Mouse (Mus musculus) forebrain, embryonic 12.5 days (tissue): ENCODE results near the gene Smyd3. TPM values are rescaled to one million over a fixed set of nuclear protein-coding genes. Genes with fewer than 3 reads are reported as not detected.

Experiments used
- ATAC-seq: fragments of 200-750 bp; cut with Nextera tagmentation; 2 replicates; pipeline ENCODE4 v1.8.0; 2017; ENCODE audit warnings: moderate TSS enrichment; ENCODE audit not compliant: low FRiP score
- H3K27ac ChIP-seq: fragments of 300-500 bp; sonication (generic); 2 replicates; pipeline ENCODE4 v1.5.1; 2016; ENCODE audit warnings: mild to moderate bottlenecking
- H3K27me3 ChIP-seq: fragments of 300-500 bp; sonication (generic); 2 replicates; pipeline ENCODE4 v1.6.1; 2016; ENCODE audit warnings: mild to moderate bottlenecking
- H3K36me3 ChIP-seq: fragments of 300-500 bp; sonication (generic); replicated peaks from 2 replicates; pipeline ENCODE4 v1.6.1; 2016; ENCODE audit warnings: mild to moderate bottlenecking
- H3K4me1 ChIP-seq: fragments of 300-500 bp; sonication (generic); 2 replicates; pipeline ENCODE4 v1.6.1; 2016
- H3K4me2 ChIP-seq: fragments of 300-500 bp; sonication (generic); 2 replicates; pipeline ENCODE4 v1.6.1; 2016; ENCODE audit warnings: mild to moderate bottlenecking, moderate library complexity
- H3K4me3 ChIP-seq: fragments of 300-500 bp; sonication (generic); replicated peaks from 2 replicates; pipeline ENCODE4 v1.5.1; 2016; ENCODE audit warnings: mild to moderate bottlenecking
- H3K9ac ChIP-seq: fragments of 300-500 bp; sonication (generic); 2 replicates; pipeline ENCODE4 v1.6.1; 2016; ENCODE audit warnings: mild to moderate bottlenecking
- H3K9me3 ChIP-seq: fragments of 300-500 bp; sonication (generic); 2 replicates; pipeline ENCODE4 v1.6.1; 2016
- WGBS: fragments of 180-500 bp; shearing (Covaris S2); methylation state at CpG from one replicate; pipeline ENCODE4 v1.1.7; 2016; 5-methylcytosine and 5-hydroxymethylcytosine counted together
- polyA plus RNA-seq: library from polyadenylated mRNA; unstranded; fragments of >200 nt; fragmentation: Nextera tagmentation; extraction: Ambion mirVana; gene quantifications from 2 replicates; pipeline ENCODE4 v1.2.1, GENCODE M21; 2016

Gene Smyd3
- polyA plus RNA-seq, 1 experiment from 2014 or later, result 13.5 TPM

DNA sequence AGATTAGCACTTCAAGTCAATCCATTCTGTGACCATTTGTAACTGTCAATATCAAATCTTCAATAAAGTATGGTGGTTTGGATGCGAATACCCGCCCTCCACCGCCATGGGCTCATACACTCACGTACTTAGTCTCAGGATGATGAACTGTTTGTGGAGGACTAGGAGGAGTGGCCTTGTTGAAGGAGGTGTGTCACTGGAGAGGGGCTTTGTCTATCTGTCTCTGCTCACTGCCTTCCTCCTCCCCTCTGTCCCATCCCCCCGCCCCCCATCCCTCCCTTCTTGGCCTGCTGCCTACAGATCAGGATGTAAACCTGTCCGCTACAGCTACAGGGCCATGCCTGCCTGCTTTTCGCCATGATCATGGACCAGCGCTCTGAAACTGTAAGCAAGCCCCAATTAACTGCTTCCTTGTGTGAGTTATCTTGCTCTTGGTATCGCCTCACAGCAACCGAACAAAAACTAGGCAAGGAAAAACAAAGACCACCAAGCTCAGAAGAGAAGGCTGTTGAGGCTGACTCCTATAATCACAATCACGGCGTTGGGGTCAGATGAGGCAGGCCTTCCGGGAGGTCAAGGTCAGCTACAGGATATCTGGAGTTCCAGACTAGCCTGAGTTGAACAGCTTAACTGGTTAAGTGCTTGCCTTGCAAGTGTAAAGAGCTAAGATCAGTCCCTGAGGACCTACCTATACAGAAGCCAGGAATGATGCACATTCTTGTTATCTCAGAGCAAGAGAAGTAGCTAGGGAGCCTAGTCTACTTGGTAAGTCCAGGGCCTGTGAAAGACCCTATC, 7.1 kb downstream of the Smyd3 start:
- Histone ChIP-seq H3K27ac (no peak overlapping the region), H3K4me2 (no peak overlapping the region), H3K4me3 (no peak overlapping the region), H3K36me3 (no peaks in the 10 kb centered on the region), H3K9me3 (no peaks in the 10 kb centered on the region), H3K27me3 (no peaks in the 10 kb centered on the region), H3K9ac (no peak overlapping the region), H3K4me1 (no peaks in the 10 kb centered on the region)
- 82% methylated on average over 13 of the region's 13 CpGs for WGBS
- no peak for ATAC-seq

DNA sequence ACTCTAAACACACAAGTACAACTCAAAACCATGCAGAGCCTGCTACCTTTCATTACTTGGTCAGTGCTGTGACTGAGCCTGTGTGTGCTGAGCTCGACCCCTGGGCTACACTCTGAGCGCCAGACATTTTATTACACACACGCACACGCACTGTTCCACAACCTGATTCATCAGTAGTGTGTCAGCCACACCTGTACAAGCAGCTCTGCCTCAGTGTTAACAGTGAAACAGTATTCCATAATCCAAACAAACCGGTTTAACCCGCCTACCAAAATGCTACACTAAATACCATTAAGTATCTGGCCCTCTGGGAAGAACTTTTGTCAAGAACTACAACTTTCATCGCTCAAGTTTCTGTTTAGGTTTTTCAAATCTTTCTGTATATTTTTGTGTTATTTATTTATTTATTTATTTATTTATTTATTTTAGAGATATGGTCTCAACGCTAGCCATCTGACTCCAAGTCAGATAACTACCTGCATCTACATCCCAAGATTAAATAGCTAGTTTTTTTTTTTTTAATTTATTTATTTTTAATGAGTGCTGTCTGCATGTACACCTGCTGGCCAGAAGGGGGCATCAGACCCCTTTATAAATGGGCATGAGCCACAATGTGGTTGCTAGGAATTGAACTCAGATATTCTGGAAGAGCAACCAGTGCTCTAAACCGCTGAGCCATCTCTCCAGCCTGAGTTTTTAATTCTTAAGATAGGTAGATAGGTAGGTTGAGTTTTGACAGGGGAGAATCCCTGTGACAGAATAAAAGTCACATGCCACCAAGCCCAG, 11.1 kb downstream of the Smyd3 start:
- ATAC-seq, result peak; percentile 39; the same call in 1 of the 2 replicates
- no peak overlapping the region for H3K4me3 ChIP-seq
- no peak overlapping the region for H3K27ac ChIP-seq
- H3K9me3 ChIP-seq, result no peaks in the 10 kb centered on the region
- no peaks in the 10 kb centered on the region for H3K36me3 ChIP-seq
- no peak overlapping the region for H3K9ac ChIP-seq
- no peaks in the 10 kb centered on the region for H3K27me3 ChIP-seq
- no peaks in the 10 kb centered on the region for H3K4me1 ChIP-seq
- 65% methylated on average over 9 of the region's 9 CpGs for WGBS
- no peak overlapping the region for H3K4me2 ChIP-seq

DNA sequence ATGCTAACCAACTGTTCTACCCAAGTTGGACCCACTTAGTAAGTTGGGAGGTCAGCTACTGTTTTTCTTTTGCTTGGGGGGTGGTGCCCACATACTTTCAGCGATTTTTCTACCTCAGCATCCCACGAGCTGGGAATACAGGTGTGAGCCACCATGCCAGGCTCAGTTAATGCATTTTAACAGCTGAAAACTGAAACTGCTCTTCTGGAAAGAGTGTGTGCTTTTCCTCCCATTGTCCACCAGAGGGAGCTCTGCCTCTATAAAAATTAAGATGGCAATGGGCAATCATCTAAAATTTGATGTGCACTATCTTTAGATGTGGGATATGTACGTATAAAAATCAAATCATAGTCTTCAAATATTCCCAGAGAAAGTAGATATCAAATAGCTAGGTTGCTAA, 15.3 kb downstream of the Smyd3 start:
- H3K9me3 ChIP-seq, result no peaks in the 10 kb centered on the region
- WGBS, result 26% methylated on average over 3 of the region's 3 CpGs
- H3K9ac ChIP-seq, result no peak overlapping the region
- no peaks in the 10 kb centered on the region for H3K4me1 ChIP-seq
- no peaks in the 10 kb centered on the region for H3K27me3 ChIP-seq
- no peak overlapping the region for H3K27ac ChIP-seq
- ATAC-seq, result no peak
- no peak overlapping the region for H3K4me2 ChIP-seq
- H3K36me3 ChIP-seq, result no peaks in the 10 kb centered on the region
- H3K4me3 ChIP-seq, result no peak overlapping the region

DNA sequence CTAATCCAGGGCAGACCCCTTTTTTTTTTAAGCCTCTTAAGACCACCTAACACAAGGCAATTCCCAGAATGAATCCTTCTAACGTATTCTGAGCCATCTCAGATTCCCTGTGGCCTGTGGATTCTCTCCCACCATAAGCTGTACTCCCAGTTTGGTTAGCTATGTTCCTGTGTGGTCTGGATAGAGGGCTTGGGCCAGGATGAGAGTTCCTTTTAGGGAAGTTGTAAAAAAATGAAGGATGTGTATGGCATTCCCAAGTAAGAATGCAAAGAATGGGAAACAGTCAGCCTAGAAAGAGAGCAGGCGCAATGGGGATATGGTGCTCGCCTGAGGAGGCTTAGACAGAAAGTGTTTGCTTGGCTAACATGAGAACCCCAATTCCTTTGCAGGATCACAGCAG, 18.6 kb downstream of the Smyd3 start:
- no peak for ATAC-seq
- H3K27ac ChIP-seq, result no peak overlapping the region
- H3K36me3 ChIP-seq, result no peaks in the 10 kb centered on the region
- no peaks in the 10 kb centered on the region for H3K4me1 ChIP-seq
- no peak overlapping the region for H3K4me2 ChIP-seq
- H3K27me3 ChIP-seq, result no peaks in the 10 kb centered on the region
- H3K9me3 ChIP-seq, result no peaks in the 10 kb centered on the region
- no peak overlapping the region for H3K4me3 ChIP-seq
- WGBS, result 82% methylated on average over 3 of the region's 3 CpGs
- no peak overlapping the region for H3K9ac ChIP-seq

DNA sequence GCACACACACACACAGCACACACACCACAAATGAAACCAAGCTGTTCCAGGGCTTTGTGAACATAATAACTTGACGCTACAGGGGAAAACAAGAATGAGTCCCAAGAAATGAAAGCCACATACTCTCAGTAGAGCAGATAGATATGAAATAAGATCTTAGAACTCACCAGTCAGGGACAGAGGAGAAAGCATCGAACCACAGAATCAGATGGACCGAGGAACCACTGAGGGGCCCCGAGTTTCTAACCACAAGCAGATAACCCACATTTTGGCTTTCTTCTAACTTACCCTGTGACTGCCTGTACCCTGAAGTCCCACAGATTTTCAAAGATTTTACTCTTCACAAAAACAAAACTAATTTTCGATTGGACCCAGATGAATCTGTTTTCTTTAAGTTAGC, 24.9 kb downstream of the Smyd3 start:
- WGBS, result 87% methylated on average over 5 of the region's 5 CpGs
- Histone ChIP-seq H3K9ac (no peak overlapping the region), H3K27me3 (no peaks in the 10 kb centered on the region), H3K4me2 (no peak overlapping the region), H3K9me3 (no peaks in the 10 kb centered on the region), H3K36me3 (no peaks in the 10 kb centered on the region), H3K4me1 (no peaks in the 10 kb centered on the region), H3K4me3 (no peak overlapping the region), H3K27ac (no peak overlapping the region)
- no peak for ATAC-seq

DNA sequence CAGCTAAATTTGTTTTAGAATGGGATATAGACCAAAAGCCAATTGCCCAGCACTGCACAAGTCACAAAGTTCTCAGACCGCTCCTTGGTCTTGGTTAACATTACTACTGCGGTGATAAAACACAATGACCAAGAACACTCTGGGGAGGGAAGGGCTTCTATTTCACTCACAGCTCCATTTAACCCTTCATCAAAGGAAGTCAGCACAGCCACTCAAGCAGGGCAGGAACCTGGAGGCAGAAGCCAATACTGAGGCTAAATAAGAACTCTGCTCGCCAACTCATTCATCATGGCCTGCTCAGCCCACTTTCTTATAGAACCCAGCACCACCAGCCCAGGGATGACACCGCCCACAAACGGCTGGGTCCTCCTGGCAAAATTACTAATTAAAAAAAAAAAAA, 29.3 kb downstream of the Smyd3 start:
- Histone ChIP-seq H3K9me3 (no peaks in the 10 kb centered on the region), H3K27me3 (no peaks in the 10 kb centered on the region), H3K9ac (no peak overlapping the region), H3K27ac (no peak overlapping the region), H3K4me3 (no peak overlapping the region), H3K4me1 (peaks cover 8% of the 10 kb centered on the region; the same call in 1 of the 2 replicates), H3K36me3 (no peaks in the 10 kb centered on the region), H3K4me2 (no peak overlapping the region)
- 94% methylated on average over 5 of the region's 5 CpGs for WGBS
- no peak for ATAC-seq

DNA sequence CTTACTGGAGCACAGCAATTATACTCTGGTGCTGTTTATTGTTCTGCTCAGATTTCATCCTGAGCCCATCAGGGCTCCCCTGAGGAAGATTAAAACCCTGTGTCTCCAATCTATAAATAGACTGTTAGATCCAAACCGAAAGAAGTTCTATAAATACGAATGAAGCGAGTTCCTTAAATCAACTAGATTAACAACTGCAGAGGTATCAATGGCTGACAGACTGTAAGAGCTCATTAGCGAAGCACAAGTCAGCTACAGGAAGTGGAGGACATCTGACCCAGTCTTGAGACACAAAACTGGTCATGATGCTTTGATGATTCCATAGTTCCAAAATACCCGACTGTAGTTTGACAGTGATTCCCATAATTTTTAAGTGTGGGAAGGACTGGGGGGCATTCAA, 29.9 kb downstream of the Smyd3 start:
- no peaks in the 10 kb centered on the region for H3K9me3 ChIP-seq
- H3K36me3 ChIP-seq, result no peaks in the 10 kb centered on the region
- 79% methylated on average over 5 of the region's 5 CpGs for WGBS

DNA sequence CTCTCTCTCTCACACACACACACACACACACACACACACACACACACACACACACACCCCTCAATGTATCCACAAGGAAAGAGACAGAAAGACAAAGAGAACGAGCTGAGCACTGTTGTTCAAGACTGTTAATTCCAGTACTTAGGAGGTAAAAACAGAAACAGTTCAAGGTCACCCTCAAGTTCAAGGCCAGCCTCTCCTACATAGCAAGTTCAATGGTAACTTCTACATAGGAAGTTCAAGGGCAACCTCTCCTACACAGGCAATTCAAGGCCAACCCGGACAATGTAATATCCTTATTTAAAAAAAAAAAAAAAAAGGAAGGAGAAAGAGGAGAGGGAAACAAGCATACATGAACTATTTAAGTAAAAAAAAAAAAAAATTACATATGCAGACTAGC, 30.6 kb downstream of the Smyd3 start:
- ATAC-seq, result no peak
- no peak overlapping the region for H3K27ac ChIP-seq
- no peaks in the 10 kb centered on the region for H3K9me3 ChIP-seq
- WGBS, result 87% methylated on average over 2 of the region's 2 CpGs
- no peak overlapping the region for H3K4me2 ChIP-seq
- no peak overlapping the region for H3K9ac ChIP-seq
- H3K4me1 ChIP-seq, result peaks cover 8% of the 10 kb centered on the region; the same call in 1 of the 2 replicates
- no peak overlapping the region for H3K4me3 ChIP-seq
- H3K36me3 ChIP-seq, result no peaks in the 10 kb centered on the region
- no peaks in the 10 kb centered on the region for H3K27me3 ChIP-seq

More for the DNA sequence above, 29.9 kb downstream of the Smyd3 start:
- H3K4me3 ChIP-seq, result no peak overlapping the region
- no peak overlapping the region for H3K4me2 ChIP-seq
- ATAC-seq, result no peak
- H3K9ac ChIP-seq, result no peak overlapping the region
- H3K27me3 ChIP-seq, result no peaks in the 10 kb centered on the region
- peaks cover 8% of the 10 kb centered on the region; the same call in 1 of the 2 replicates for H3K4me1 ChIP-seq
- no peak overlapping the region for H3K27ac ChIP-seq

DNA sequence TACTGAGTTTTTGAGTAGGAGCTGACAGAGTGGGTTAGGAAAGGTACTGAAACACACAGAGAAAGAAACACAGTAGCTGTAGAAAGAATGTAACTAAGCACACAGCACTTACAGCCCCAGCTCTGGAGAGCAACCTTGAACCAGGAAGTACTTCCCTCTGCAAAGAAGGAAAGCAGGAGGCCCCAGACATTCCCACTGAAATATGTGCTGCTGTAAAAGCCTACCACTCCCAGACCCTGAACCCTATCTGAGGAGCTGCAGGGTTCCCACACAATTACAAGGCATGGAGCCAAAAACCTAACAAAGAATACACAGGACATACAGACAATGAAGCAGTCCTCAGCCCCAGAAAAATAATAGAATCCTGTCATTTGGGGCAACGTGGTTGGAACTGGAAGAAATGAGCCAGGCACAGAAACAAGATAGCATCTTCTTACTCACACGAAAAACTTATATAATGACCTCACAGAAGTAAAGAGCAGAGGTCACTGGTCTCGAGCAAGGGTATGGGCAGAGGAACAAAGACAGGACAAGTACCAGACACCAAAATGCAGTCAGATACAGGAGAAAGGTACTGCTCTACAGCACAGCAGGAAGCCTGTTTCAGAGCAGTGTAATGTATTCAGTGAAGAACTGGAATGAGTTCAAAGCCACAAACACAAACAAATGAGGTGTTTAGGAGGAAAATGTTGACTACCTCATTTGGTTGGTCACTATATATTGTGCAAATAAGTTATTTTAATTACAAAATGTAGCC, 31.9 kb downstream of the Smyd3 start:
- Histone ChIP-seq H3K4me2 (no peak overlapping the region), H3K9ac (no peak overlapping the region), H3K27ac (peak overlapping the region; percentile 25; the same call in 1 of the 2 replicates), H3K4me3 (no peak overlapping the region), H3K4me1 (peaks cover 8% of the 10 kb centered on the region; the same call in 1 of the 2 replicates), H3K36me3 (no peaks in the 10 kb centered on the region), H3K9me3 (no peaks in the 10 kb centered on the region), H3K27me3 (no peaks in the 10 kb centered on the region)
- ATAC-seq, result no peak
- WGBS, result 33% methylated on average over 3 of the region's 3 CpGs

DNA sequence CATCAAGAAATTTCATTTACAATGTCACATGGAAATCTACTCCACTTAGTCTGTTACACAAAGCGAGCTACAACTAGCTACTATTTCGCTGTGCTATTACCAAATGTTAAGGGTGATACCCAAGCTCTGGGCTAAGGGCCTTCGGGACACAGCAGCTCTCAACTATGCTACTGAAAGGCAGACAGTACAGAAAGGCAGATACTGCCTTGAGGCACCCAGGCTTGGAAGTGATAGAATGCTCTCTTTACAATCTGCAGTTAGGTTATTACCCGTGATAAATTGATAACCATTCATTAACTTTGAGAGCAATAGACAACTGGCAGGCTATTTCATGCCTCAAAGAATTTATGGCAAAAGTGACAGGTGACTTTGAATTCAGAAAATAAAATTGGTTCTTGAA, 37.0 kb downstream of the Smyd3 start:
- no peak overlapping the region for H3K9ac ChIP-seq
- H3K4me2 ChIP-seq, result no peak overlapping the region
- H3K36me3 ChIP-seq, result no peaks in the 10 kb centered on the region
- H3K4me1 ChIP-seq, result peaks cover 4% of the 10 kb centered on the region; the same call in 1 of the 2 replicates
- H3K9me3 ChIP-seq, result no peaks in the 10 kb centered on the region
- WGBS, result 91% methylated on average over 4 of the region's 4 CpGs
- H3K4me3 ChIP-seq, result no peak overlapping the region
- no peak for ATAC-seq
- 0 out of 2 replicates have a peak, but pooled peaks cover 8% of the 10 kb centered on the region for H3K27me3 ChIP-seq
- no peak overlapping the region for H3K27ac ChIP-seq

DNA sequence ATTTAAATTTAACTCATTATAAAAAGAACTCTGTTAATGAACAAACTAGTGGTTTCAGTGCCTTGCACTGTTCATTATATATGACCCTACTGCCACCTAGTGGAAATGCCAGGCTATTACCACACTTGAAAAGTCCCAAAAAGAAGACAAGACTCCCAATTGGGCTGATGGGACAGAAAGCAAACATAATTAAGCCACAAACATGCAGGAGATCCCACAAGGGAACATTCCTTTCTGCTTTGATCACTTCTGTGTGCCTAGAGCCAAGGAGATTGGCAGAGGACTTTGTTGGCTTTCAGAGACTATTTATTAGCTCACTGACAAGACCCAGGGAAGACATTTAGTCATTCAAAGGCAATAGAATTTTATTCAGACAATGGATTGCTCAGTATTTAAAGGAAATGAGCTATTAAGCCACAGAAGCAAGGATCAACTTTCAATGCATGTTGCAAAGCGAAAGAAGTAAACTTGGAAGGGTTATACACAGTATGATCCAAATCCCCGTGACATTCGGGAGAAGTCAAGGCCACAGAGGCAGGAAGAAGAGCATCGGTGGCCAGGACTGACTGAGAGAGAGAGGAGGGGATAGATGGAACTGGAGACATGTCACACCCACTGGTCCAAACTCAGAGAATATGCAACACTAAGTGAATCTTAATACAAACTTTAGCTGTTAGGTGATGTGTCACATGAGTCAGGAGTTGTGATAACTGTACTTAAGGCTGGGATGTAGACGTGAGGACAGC, 40.5 kb downstream of the Smyd3 start:
- no peak overlapping the region for H3K4me2 ChIP-seq
- 74% methylated on average over 5 of the region's 5 CpGs for WGBS
- 0 out of 2 replicates have a peak, but pooled peaks cover 8% of the 10 kb centered on the region for H3K27me3 ChIP-seq
- H3K4me3 ChIP-seq, result no peak overlapping the region
- ATAC-seq, result peak; percentile 72
- H3K9me3 ChIP-seq, result peaks cover 7% of the 10 kb centered on the region
- no peak overlapping the region for H3K9ac ChIP-seq
- H3K36me3 ChIP-seq, result no peaks in the 10 kb centered on the region
- no peak overlapping the region for H3K27ac ChIP-seq
- H3K4me1 ChIP-seq, result no peaks in the 10 kb centered on the region
